Mouse (Mus musculus) heart, postnatal 0 days (tissue): ENCODE results near the gene Galnt10.

ENCODE experiments used
- CTCF ChIP-seq: IDR thresholded peaks from 2 replicates; pipeline ENCODE4 v1.5.1; 2016; ENCODE audit warnings: antibody characterized with exemption, control low read depth, low read depth
- EP300 ChIP-seq: IDR thresholded peaks from 2 replicates; pipeline ENCODE4 v1.6.1; 2016; ENCODE audit warnings: antibody characterized with exemption, low read depth

GRCm38 (mm10) chr11:57669522-57669921 is 24.3 kb downstream of the Galnt10 start:
- no peak for TF ChIP-seq CTCF
- no peak for TF ChIP-seq EP300
